Mouse (Mus musculus) C2C12 (cell line): ENCODE measurements around the gene Fbxo8.

Source experiments
- CEBPB ChIP-seq: IDR thresholded peaks from one replicate; pipeline ENCODE4 v1.6.1; 2011; ENCODE audit warnings: low read depth, mild to moderate bottlenecking, control low read depth, moderate library complexity
- CTCF ChIP-seq: IDR thresholded peaks from one replicate; pipeline ENCODE4 v1.5.1; 2011; ENCODE audit not compliant: control insufficient read depth, insufficient read depth, insufficient read length
- MYOD1 ChIP-seq: IDR thresholded peaks from one replicate; pipeline ENCODE4 v1.6.1; 2011; ENCODE audit warnings: low read depth; ENCODE audit not compliant: control insufficient read depth, insufficient read length
- MYOG ChIP-seq: IDR thresholded peaks from one replicate; pipeline ENCODE4 v1.6.1; 2011; ENCODE audit not compliant: control insufficient read depth, insufficient read length; ENCODE audit errors: extremely low read depth
- USF1 ChIP-seq: IDR thresholded peaks from one replicate; pipeline ENCODE4 v1.6.1; 2011; ENCODE audit warnings: low read depth, mild to moderate bottlenecking, control low read depth, moderate library complexity

- TF ChIP-seq CTCF (no peak), MYOG (no peak), USF1 (no peak), MYOD1 (no peak), CEBPB (no peak)
Observed at GRCm38 (mm10) chr8:56629160-56629559, 78.3 kb downstream of the Fbxo8 start.
